Mouse (Mus musculus) T-cell, adult 2 months (primary cell): Measurements from ENCODE around the gene Bmpr1b.

Source experiments
- DNase-seq: peaks from one replicate; pipeline ENCODE4 v3.0.0; 2022; ENCODE audit warnings: low spot score

Bmpr1b gene

GRCm38 (mm10) chr3:142113208-142113607 lies 56.0 kb downstream of the Bmpr1b start:
- no peak for DNase-seq

GRCm38 (mm10) chr3:142106227-142106626 lies 63.0 kb downstream of the Bmpr1b start:
- DNase-seq: no peak

- DNase-seq: no peak
These were observed 65.0 kb downstream of the Bmpr1b start for GRCm38 (mm10) chr3:142104027-142104805.

- no peak for DNase-seq
These were observed 65.6 kb downstream of the Bmpr1b start for GRCm38 (mm10) chr3:142103622-142104021.

GRCm38 (mm10) chr3:142099151-142099550 lies 70.1 kb downstream of the Bmpr1b start:
- no peak for DNase-seq

GRCm38 (mm10) chr3:142094049-142094448 lies 75.2 kb downstream of the Bmpr1b start:
- no peak for DNase-seq

- no peak for DNase-seq
These were observed 79.5 kb downstream of the Bmpr1b start for GRCm38 (mm10) chr3:142089684-142090083.

- no peak for DNase-seq
These were observed 83.3 kb downstream of the Bmpr1b start for GRCm38 (mm10) chr3:142085938-142086337.

- no peak for DNase-seq
These were observed 85.1 kb downstream of the Bmpr1b start for GRCm38 (mm10) chr3:142084091-142084490.

GRCm38 (mm10) chr3:142077723-142078302 lies 91.4 kb downstream of the Bmpr1b start:
- DNase-seq: no peak

- DNase-seq: no peak
These were observed 97.6 kb downstream of the Bmpr1b start for GRCm38 (mm10) chr3:142071601-142072000.

GRCm38 (mm10) chr3:142066792-142067346 lies 102.4 kb downstream of the Bmpr1b start:
- DNase-seq: no peak

GRCm38 (mm10) chr3:142065111-142065510 lies 104.1 kb downstream of the Bmpr1b start:
- DNase-seq: no peak

- DNase-seq: no peak
These were observed 105.5 kb downstream of the Bmpr1b start for GRCm38 (mm10) chr3:142063536-142064226.

- no peak for DNase-seq
These were observed 108.0 kb downstream of the Bmpr1b start for GRCm38 (mm10) chr3:142061267-142061666.

- no peak for DNase-seq
These were observed 109.3 kb downstream of the Bmpr1b start for GRCm38 (mm10) chr3:142059890-142060289.

- no peak for DNase-seq
These were observed 118.5 kb downstream of the Bmpr1b start for GRCm38 (mm10) chr3:142050681-142051080.

- no peak for DNase-seq
These were observed 119.6 kb downstream of the Bmpr1b start for GRCm38 (mm10) chr3:142049610-142050009.

GRCm38 (mm10) chr3:142049093-142049492 lies 120.1 kb downstream of the Bmpr1b start:
- no peak for DNase-seq

GRCm38 (mm10) chr3:142048493-142048892 lies 120.7 kb downstream of the Bmpr1b start:
- DNase-seq: no peak

GRCm38 (mm10) chr3:142043463-142043862 lies 125.8 kb downstream of the Bmpr1b start:
- DNase-seq: no peak

GRCm38 (mm10) chr3:142043006-142043405 lies 126.2 kb downstream of the Bmpr1b start:
- DNase-seq: no peak

- DNase-seq: no peak
These were observed 128.9 kb downstream of the Bmpr1b start for GRCm38 (mm10) chr3:142040345-142040744.
